Mouse (Mus musculus): ENCODE measurements around the gene Rora. TPM values are rescaled to one million over a fixed set of nuclear protein-coding genes. Genes with fewer than 3 reads are reported as not detected.

Gene Rora
- polyA plus RNA-seq, 1 experiment from 2014 or later, result 8.9 TPM

GRCm38 (mm10) chr9:68765595-68765994 is 112.0 kb downstream of the Rora start:
- no peak for ATAC-seq (replicated peaks; ENCODE audit: low FRiP score)
- 66% methylated on average over 1 of the region's 1 CpGs for whole genome bisulfite sequencing
- no peaks in the 10 kb centered on the region for H3K9me3 ChIP-seq (replicated peaks)

DNA sequence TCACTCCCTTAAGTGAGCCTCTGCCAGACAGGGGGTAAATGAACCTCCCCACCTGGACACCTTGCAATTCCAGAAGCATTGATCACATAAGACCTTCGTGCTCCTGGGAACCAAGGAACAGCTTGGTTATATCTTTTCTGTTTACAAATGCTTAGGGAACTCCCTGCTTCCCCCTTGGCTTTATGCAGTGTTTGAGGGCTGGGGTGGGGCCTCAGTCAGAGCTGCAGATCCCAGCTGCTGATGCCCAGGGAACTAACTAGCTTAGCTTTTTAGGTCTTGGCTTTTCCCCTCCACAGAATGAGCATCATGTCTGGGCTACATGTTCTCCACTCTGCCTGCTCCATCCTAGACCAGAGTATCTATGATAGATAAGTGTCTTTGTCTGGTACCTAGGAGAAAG is 116.1 kb downstream of the Rora start:
- Histone ChIP-seq H3K9ac (no peak overlapping the region), H3K36me3 (no peaks in the 10 kb centered on the region), H3K4me2 (no peak overlapping the region), H3K4me1 (peaks cover 11% of the 10 kb centered on the region; the same call in 1 of the 2 replicates), H3K27me3 (no peaks in the 10 kb centered on the region), H3K9me3 (replicated peaks) (no peaks in the 10 kb centered on the region), H3K4me3 (replicated peaks) (no peak overlapping the region), H3K27ac (no peak overlapping the region)
- WGBS, result 16% methylated on average over 1 of the region's 1 CpGs
- ATAC-seq (replicated peaks; ENCODE audit: low FRiP score), result no peak

More at GRCm38 (mm10) chr9:68765595-68765994, 112.0 kb downstream of the Rora start:
- Histone ChIP-seq H3K4me3 (replicated peaks) (no peak overlapping the region), H3K4me2 (no peak overlapping the region), H3K27me3 (no peaks in the 10 kb centered on the region), H3K4me1 (peaks cover 7% of the 10 kb centered on the region; the same call in 1 of the 2 replicates), H3K27ac (no peak overlapping the region), H3K36me3 (no peaks in the 10 kb centered on the region), H3K9ac (no peak overlapping the region)

GRCm38 (mm10) chr9:68771383-68771782 is 117.8 kb downstream of the Rora start:
- no peaks in the 10 kb centered on the region for H3K9me3 ChIP-seq (replicated peaks)
- no peak overlapping the region for H3K9ac ChIP-seq
- H3K27ac ChIP-seq, result no peak overlapping the region
- no peak for ATAC-seq (replicated peaks; ENCODE audit: low FRiP score)
- peaks cover 13% of the 10 kb centered on the region; the same call in 1 of the 2 replicates for H3K4me1 ChIP-seq
- no peak overlapping the region for H3K4me3 ChIP-seq (replicated peaks)
- no peaks in the 10 kb centered on the region for H3K27me3 ChIP-seq
- 73% methylated on average over 3 of the region's 3 CpGs for WGBS
- no peak overlapping the region for H3K4me2 ChIP-seq
- H3K36me3 ChIP-seq, result no peaks in the 10 kb centered on the region

DNA sequence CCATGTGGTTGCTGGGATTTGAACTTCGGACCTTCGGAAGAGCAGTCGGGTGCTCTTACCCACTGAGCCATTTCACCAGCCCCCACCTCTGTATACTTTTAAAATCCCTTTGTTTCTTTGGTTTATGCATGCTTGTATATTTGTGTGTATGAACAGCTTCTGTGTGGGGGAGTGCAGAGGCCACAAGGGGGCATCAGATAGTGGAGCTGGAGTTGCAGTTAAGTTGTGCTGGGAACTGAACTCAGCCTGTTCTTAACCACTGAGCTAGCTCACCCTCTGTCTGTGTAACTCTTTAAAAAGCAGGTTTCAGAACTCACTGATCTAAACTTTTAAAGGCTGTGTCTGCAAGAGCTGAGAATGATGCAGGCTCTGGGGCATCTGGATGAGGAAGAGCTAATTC is 120.2 kb downstream of the Rora start:
- 89% methylated on average over 3 of the region's 3 CpGs for WGBS
- H3K9ac ChIP-seq, result no peak overlapping the region

DNA sequence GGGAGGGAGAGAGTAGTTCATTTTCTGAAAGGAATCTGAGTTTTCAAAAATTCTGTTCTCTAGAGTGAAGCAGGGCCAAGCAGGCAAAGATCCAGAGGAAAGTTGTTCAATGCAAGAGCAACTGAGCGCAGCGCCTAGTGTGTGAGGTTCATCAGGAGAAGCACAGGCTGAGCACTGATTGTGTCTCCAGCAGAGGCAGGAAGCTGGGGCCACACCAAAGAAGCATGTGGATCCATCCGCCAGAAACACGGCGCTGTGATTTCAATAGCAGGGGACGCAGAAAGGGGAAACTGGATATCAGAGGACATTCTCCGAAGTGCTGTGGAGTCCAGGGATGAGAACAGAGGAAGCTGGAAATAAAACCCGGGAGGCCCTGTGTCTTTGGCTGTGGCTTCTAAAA is 128.4 kb downstream of the Rora start:
- H3K9me3 ChIP-seq (replicated peaks), result no peaks in the 10 kb centered on the region
- WGBS, result 51% methylated on average over 8 of the region's 8 CpGs

More for the DNA sequence above, 120.2 kb downstream of the Rora start:
- Histone ChIP-seq H3K36me3 (no peaks in the 10 kb centered on the region), H3K9me3 (replicated peaks) (no peaks in the 10 kb centered on the region), H3K27me3 (no peaks in the 10 kb centered on the region), H3K27ac (no peak overlapping the region), H3K4me1 (peaks cover 22% of the 10 kb centered on the region; the same call in 1 of the 2 replicates), H3K4me2 (no peak overlapping the region), H3K4me3 (replicated peaks) (no peak overlapping the region)
- ATAC-seq (replicated peaks; ENCODE audit: low FRiP score), result no peak

GRCm38 (mm10) chr9:68782604-68783003 is 129.0 kb downstream of the Rora start:
- H3K27me3 ChIP-seq, result no peaks in the 10 kb centered on the region
- no peak overlapping the region for H3K27ac ChIP-seq
- no peaks in the 10 kb centered on the region for H3K9me3 ChIP-seq (replicated peaks)
- no peak overlapping the region for H3K4me2 ChIP-seq
- ATAC-seq (replicated peaks; ENCODE audit: low FRiP score), result no peak
- H3K9ac ChIP-seq, result no peak overlapping the region
- no peaks in the 10 kb centered on the region for H3K36me3 ChIP-seq
- no peak overlapping the region for H3K4me3 ChIP-seq (replicated peaks)
- 67% methylated on average over 5 of the region's 5 CpGs for whole genome bisulfite sequencing
- H3K4me1 ChIP-seq, result peaks cover 27% of the 10 kb centered on the region

More for the DNA sequence above, 128.4 kb downstream of the Rora start:
- Histone ChIP-seq H3K4me3 (replicated peaks) (no peak overlapping the region), H3K36me3 (no peaks in the 10 kb centered on the region), H3K27ac (no peak overlapping the region), H3K9ac (no peak overlapping the region), H3K4me1 (peaks cover 32% of the 10 kb centered on the region), H3K4me2 (no peak overlapping the region), H3K27me3 (no peaks in the 10 kb centered on the region)
- ATAC-seq (replicated peaks; ENCODE audit: low FRiP score), result no peak

- Histone ChIP-seq H3K27me3 (no peaks in the 10 kb centered on the region), H3K4me2 (no peak overlapping the region), H3K4me1 (peaks cover 22% of the 10 kb centered on the region), H3K36me3 (no peaks in the 10 kb centered on the region), H3K4me3 (replicated peaks) (no peak overlapping the region), H3K9me3 (replicated peaks) (no peaks in the 10 kb centered on the region), H3K9ac (no peak overlapping the region), H3K27ac (no peak overlapping the region)
- ATAC-seq (replicated peaks; ENCODE audit: low FRiP score), result no peak
- WGBS, result 55% methylated on average over 5 of the region's 5 CpGs
Measured at GRCm38 (mm10) chr9:68783246-68783645, 129.7 kb downstream of the Rora start.

DNA sequence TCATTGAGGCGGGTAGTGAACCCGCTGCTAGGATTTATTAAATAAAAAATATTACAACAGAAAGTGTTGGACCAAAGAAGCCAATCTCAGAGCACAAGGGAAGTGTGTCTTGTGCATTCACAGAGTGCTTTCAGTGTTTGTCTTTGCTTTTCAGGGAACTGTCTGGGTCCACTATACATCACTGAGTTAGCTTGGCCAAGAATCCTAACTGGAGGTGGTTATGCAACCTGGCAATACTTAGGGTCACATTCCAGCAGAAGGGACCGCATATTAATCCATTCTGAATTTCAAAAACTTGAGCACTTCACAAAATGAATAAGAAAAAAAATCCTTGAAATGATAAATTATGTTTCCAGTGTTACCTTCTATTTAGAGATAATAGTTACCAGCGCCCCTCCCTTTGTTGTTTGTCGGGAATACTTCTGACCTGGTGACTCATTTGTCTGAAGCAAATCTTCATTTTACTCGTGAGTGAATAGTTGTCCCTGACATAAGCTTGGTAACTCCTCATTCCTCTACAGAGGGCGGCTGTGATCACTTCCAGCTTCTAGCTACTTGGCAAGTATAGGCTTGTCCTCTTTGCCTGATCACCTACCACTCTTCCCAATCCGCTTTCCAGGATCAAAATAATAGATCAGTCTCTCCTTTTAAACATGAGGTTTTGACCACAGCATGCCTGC is 133.2 kb downstream of the Rora start:
- no peak overlapping the region for H3K4me3 ChIP-seq (replicated peaks)
- H3K27me3 ChIP-seq, result no peaks in the 10 kb centered on the region
- no peak overlapping the region for H3K4me2 ChIP-seq
- ATAC-seq (replicated peaks; ENCODE audit: low FRiP score), result no peak
- H3K9me3 ChIP-seq (replicated peaks), result no peaks in the 10 kb centered on the region
- H3K36me3 ChIP-seq, result no peaks in the 10 kb centered on the region
- H3K4me1 ChIP-seq, result peaks cover 28% of the 10 kb centered on the region
- no peak overlapping the region for H3K27ac ChIP-seq
- WGBS, result 81% methylated on average over 8 of the region's 8 CpGs
- H3K9ac ChIP-seq, result no peak overlapping the region

DNA sequence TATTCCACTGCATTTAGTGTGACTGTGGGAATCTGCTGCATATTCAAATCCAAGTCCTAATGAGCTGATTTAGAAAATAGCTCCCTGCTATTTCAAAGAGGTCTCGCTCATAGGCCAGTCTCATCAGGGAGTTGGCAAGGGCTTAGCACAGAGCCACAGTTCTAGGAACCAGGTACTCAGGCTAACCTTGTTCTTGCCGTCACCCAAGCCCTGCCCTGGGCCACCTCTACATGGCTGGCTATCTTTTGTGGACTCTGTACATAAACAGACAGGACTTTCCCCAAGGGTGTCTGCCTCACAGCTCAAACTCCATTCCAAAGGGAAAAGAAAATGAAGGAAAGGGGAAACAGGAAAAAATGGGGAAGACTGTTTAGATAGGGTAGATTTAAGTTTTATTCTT is 134.1 kb downstream of the Rora start:
- no peak overlapping the region for H3K27ac ChIP-seq
- H3K4me2 ChIP-seq, result no peak overlapping the region
- H3K4me3 ChIP-seq (replicated peaks), result no peak overlapping the region
- H3K27me3 ChIP-seq, result no peaks in the 10 kb centered on the region
- H3K36me3 ChIP-seq, result no peaks in the 10 kb centered on the region
- no peak for ATAC-seq (replicated peaks; ENCODE audit: low FRiP score)
- H3K9ac ChIP-seq, result no peak overlapping the region
- no peaks in the 10 kb centered on the region for H3K9me3 ChIP-seq (replicated peaks)
- WGBS, result 88% methylated on average over 2 of the region's 2 CpGs
- H3K4me1 ChIP-seq, result peaks cover 19% of the 10 kb centered on the region

GRCm38 (mm10) chr9:68790922-68791321 is 137.3 kb downstream of the Rora start:
- Histone ChIP-seq H3K4me3 (replicated peaks) (no peak overlapping the region), H3K9ac (no peak overlapping the region), H3K4me2 (no peak overlapping the region), H3K27ac (no peak overlapping the region), H3K36me3 (no peaks in the 10 kb centered on the region), H3K27me3 (no peaks in the 10 kb centered on the region), H3K4me1 (peaks cover 19% of the 10 kb centered on the region), H3K9me3 (replicated peaks) (no peaks in the 10 kb centered on the region)
- 46% methylated on average over 4 of the region's 4 CpGs for WGBS
- ATAC-seq (replicated peaks; ENCODE audit: low FRiP score), result no peak

DNA sequence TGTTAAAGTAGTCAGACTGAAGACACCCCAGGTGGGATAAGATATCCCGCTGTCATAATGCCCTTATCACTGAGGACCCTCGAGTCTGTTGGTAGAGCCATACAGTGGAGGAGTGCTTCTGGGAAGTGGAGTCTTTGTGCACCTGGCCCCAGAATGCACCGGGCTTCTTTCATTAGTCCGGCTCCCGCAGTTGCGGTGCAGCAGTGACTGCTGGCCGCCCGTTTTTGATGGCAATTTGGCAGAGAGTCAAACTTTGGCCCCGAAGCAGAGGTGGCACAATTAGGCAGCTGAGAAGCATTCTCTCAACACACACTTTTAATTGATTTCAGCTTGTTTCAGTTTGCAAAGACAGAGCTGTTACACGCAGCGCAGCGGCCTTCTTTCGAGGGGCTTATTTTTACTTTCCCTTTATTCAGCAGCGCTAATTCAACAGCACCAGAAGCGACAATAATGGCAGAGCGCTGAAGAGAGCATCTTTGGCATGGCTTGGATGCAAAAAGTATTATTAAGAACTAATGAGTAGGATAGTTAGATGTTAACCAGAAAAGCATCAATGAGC is 138.5 kb downstream of the Rora start:
- Histone ChIP-seq H3K9ac (no peak overlapping the region), H3K4me2 (no peak overlapping the region), H3K4me3 (replicated peaks) (no peak overlapping the region), H3K9me3 (replicated peaks) (no peaks in the 10 kb centered on the region), H3K4me1 (peaks cover 19% of the 10 kb centered on the region), H3K27ac (no peak overlapping the region), H3K27me3 (no peaks in the 10 kb centered on the region), H3K36me3 (no peaks in the 10 kb centered on the region)
- no peak for ATAC-seq (replicated peaks; ENCODE audit: low FRiP score)
- 82% methylated on average over 16 of the region's 16 CpGs for WGBS

- Histone ChIP-seq H3K36me3 (no peaks in the 10 kb centered on the region), H3K4me1 (peaks cover 17% of the 10 kb centered on the region), H3K27me3 (no peaks in the 10 kb centered on the region), H3K4me3 (replicated peaks) (no peak overlapping the region), H3K9ac (no peak overlapping the region), H3K9me3 (replicated peaks) (no peaks in the 10 kb centered on the region), H3K4me2 (no peak overlapping the region), H3K27ac (no peak overlapping the region)
- 44% methylated on average over 13 of the region's 13 CpGs for WGBS
- ATAC-seq (replicated peaks; ENCODE audit: low FRiP score), result no peak
Measured at GRCm38 (mm10) chr9:68795314-68795713, 141.7 kb downstream of the Rora start.
